Mouse (Mus musculus) adrenal gland, adult 8-10 months (tissue): ENCODE measurements around the gene Cyp26b1. TPM values are rescaled to one million over a fixed set of nuclear protein-coding genes. Genes with fewer than 3 reads are reported as not detected.

ENCODE experiments used
- DNase-seq: peaks from one replicate; pipeline ENCODE4 v3.0.0; 2022
- total RNA-seq, 4 experiments: library from RNA; stranded (reverse); gene quantifications; 2 replicates each; pipeline ENCODE4 v1.2.4; 2022

The Cyp26b1 gene
- total RNA-seq, 4 experiments from 2014 or later = 6.6 to 57.7 (median 15.7) TPM

- no peak for DNase-seq
Observed at GRCm38 (mm10) chr6:84587471-84588101, 6.1 kb downstream of the Cyp26b1 start.

DNA sequence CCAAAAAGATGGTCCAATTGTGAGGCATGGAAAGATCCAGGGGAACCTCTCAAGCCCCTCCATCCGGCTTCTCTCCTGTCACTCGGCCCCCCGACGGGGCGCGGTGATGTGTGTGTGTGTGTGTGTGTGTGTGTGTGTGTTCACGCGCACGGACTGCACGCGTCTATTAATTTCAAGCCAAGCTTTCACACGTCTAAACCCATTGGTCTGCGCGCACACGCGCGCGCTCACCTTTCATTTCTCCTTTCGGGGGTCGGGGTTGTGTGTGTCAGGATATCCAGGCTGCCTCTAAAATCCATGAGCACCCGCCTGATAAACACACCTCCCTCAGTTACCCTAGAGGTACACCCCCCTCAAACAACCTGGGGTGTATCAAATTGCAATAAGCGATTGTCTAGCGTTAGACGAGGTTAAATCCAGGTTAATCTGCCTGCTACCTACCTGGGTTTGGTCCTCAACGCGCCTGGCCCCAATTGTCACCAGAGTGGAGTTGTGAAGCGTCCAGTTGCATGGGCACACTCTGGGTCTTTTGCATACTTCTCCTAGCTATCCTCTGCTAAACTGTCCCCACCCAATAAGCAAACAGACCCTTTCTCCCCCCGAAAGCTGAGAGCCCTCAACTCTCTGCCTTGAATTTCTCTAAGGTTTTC lies 7.0 kb downstream of the Cyp26b1 start:
- DNase-seq = no peak

- DNase-seq = no peak
Observed at GRCm38 (mm10) chr6:84585686-84586300, 7.9 kb downstream of the Cyp26b1 start.

DNA sequence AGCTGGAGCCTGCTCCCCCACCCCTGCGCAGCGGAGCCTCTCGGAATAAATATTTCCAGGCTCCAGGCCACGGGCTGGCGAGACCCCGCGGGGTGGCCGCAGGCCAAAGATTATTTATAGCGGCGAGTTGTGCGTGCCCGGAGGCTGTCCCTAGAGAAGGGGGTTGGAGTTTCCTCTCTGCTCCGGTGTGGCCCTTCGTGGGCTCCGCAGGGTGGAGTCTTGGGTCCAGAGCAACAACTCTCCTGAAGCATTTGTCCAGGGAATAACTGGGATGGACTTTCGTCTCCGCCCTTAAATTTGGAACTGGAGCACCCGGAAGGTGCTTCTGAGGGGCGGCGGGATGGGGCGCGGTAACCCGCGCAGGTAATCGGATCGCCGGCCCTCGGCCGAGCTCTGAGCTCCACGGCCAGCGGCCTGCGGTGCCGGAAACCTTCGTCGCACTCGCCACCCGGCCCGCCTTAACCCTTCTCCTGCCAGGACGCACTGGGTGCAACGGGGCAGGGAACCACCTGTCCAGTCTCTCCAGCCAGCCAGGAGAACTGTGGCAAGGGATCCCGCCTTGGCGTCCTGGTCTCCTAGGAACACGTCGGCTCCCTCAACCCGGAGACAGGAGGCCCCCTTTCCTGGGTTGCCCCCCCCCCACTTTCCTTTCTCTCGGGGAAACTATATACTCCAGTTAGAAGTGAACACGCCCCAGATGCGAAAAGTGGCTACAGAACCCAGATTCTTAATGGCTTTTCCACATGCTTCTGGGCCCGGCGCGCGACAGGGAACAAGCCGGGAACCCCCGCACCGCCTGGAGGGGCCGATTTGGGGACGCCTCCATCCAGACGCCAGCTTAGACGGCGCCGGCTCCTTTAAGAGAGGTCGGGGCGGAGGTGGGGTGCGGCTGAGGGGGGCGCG lies 8.7 kb downstream of the Cyp26b1 start:
- no peak for DNase-seq

DNA sequence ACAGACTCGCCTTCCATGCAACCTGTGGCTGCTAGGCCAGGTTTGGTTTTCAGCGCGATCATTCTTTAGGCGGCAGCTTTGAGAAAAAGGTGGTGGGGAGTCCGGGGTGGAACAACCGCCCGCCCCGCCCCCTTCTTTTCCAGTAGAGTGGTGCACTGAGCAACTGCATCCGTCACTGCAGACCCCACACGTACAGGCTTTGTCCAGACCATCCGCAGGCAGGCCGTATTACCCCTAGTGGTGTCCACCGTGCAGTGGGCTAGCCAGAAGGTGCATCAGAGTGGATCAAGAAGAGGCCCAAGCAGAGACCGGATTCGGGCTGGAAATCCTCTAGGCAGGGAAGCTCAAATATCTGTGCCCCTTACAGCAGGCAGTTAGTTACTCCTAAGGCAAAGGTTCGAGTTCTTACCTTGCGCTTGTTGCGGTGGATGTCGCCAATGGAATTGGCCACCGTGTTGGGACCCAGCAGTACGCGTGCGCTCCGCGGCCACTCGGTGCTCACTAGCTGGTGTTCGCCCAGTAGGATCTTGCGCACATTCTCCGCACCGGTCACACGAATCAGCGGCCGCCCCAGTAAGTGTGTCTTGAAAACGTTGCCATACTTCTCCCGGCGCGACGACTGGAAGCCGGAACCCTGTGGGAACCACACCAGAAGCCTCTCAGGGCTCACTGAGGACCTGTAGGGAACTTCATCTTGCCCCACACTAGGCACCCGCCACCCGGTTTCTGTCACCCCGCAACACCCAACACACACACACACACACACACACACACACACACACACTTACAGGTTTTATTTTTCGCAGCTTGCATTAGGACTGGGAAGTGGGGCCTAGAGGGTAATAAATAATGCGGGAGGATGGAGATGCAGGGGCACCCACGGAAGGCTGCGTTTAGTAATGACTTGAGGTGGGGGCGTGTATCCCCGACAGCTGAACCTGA lies 9.6 kb downstream of the Cyp26b1 start:
- no peak for DNase-seq

DNA sequence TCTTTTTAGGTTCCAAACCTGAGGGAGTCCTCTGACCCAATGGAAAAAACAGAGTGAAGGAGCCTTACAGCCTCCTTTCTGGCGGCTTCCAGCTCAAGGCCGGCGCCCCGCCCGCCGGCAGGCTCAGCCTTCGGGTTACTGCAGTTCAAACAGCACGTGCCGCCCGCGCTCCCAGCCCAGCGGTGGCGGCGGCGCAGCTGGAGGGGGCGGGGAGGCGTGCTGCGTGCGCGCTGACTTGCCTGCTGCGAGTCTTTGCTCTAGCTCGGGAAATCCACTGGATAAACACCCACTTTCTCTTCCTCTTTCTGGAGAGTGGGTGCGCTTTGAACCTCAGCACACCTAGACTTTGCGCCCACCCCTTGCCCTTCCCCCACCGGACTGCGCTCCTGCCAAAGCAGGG lies 10.3 kb downstream of the Cyp26b1 start:
- DNase-seq = peak; percentile 74

- no peak for DNase-seq
Observed at GRCm38 (mm10) chr6:84582826-84583225, 10.9 kb downstream of the Cyp26b1 start.

GRCm38 (mm10) chr6:84581833-84582445 lies 11.8 kb downstream of the Cyp26b1 start:
- no peak for DNase-seq

GRCm38 (mm10) chr6:84580979-84581832 lies 12.5 kb downstream of the Cyp26b1 start:
- no peak for DNase-seq

DNA sequence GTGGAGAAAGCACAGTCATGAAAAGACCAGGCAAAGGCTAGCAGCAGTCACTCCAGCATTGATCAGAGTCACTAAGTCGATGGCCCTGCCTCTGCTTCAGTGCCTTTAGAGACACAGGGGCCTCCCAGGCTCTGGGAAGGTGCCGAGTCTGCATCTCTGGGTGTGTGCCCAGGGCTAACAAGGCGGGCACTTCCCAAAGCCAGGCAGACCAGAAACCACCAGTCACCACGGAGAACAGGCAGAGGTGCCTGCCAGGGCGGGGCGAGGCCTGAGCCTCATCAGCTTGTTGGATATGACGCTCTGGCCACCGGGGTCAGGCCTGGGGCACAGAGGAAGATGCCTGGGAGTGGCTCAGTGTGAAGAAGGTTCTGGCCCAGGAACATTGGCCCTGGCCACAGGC lies 14.2 kb downstream of the Cyp26b1 start:
- DNase-seq = no peak

DNA sequence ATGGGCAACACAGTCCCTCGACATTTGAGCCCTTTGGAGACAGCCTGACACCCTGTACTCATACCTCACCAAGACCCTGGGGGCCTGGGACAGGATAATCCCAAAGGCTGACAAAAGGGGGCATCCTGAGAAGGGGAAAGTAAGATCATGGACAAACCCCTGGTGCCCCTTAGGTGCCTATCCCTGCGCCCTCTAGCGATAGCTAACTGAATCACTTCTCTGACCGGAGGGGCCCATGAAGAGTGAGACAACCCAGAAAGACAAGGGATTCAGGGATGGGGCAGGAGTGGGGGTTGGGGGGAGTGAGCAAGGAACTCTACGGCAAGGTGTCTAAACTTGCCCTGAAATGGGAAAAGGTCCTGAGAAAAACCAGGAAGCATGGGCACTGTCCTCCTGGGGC lies 14.8 kb downstream of the Cyp26b1 start:
- no peak for DNase-seq

- no peak for DNase-seq
Observed at GRCm38 (mm10) chr6:84577898-84578297, 15.8 kb downstream of the Cyp26b1 start.

DNA sequence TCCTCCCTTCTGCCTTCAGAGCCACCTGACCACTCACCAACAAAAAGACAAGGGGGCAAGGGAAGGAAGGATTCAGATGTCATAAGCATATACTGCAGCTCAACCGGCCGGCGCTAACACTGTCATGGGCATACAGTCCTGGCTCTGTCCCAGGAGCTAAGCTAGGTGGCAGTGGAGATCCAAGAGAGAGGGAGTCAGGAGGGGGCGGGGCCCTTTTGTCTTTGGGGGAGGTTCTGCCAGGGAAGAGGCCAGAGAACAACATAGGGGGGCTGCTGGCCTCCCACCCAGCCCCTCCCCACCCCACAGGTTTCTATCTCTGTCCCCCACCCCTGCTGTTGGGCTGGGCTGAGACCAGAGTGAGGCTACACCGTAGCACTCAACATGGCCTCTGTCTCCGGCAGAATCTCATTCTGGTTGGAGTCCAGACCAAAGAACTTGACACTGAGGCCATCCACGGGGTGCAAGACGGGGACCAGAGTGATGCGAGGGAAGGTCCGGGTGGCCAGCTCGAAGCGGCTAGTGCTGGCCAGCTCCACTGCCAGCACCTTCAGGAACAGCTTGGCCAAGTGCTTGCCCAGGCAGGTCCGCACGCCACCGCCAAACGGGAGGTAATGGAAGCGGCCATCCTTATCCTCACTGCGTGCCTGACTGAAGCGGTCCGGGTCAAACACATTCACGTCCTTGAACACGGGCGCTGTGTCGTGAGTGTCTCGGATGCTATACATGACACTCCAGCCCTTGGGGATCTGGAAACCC lies 19.6 kb downstream of the Cyp26b1 start:
- DNase-seq = no peak

DNA sequence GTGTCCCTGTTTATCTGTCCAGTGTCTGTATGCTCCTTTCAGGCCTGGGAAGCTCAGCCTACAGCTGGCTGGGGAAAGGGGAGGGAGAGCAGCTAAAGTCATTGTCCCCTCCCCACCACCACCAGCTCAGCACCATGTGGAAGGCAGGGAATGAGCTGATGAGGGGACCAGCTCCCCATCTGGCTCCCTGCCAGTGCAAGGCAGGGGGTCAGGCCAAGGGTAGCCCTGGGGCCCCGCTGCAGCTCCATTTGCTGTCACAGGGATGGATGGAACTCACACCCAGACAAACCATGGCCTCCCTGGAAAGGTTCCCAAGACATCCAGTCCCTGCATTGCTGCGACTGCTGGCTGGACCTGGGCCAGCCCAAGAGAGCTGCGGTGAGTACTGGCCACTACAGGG lies 23.7 kb downstream of the Cyp26b1 start:
- no peak for DNase-seq

DNA sequence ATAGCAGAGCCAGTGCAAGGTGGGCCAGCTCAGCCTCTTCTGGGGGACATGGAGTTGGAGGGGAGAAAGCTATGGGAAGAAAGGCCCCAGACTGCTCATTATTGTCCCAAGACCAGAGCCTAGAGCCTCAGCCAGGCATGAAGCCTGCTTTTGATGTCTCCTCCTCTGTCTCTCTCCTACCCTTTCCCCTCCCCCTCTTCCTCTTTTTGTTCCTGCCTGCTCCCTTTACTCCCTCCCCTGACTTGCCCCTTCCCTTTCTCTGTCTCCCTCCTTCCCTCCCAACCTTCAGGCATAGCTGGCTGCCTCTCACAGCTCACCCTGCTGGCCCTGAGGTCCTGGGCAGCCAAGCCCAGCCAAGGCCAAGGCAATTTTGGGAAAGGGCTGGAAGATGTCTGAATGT lies 24.1 kb downstream of the Cyp26b1 start:
- no peak for DNase-seq

GRCm38 (mm10) chr6:84568880-84569279 lies 24.8 kb downstream of the Cyp26b1 start:
- no peak for DNase-seq

DNA sequence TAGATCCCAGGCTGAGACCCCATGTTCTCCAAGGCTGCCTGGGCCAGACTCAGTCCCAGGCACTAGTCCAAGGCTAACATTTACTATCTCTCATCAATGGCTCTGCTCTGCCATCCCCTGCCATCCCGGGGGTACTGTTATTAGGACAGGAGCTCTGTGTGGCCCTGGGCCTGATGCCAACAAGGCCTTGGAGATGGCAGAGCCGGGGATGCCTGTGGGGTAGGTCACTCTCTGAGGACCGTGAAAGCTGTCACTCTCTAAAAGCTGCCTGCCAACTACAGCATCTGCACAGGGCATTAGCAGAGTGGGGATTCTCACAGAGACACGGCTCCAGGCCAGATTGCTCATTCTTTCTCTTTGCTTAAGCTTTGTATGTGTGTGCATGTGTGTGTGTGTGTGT lies 26.0 kb downstream of the Cyp26b1 start:
- peak; percentile 71 for DNase-seq

DNA sequence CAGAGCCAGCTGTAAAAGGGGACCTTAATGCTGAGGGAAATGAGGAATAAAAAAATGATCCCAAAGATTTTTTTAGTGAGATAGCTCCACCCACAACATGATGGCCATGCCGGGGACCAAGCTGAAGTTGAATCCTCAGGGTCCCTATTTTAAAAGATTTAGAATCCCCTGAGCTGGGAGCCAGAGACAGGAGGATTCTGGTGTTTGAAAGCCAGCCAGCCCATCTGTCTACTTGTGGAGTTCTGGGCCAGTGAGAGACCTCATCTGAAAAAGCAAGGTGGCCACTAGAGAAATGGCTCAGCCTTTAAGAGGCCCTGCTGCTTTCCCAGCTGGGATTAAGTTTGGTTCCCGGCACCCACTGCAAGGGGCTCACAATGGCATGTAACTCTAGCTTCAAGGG lies 26.9 kb downstream of the Cyp26b1 start:
- DNase-seq = no peak

DNA sequence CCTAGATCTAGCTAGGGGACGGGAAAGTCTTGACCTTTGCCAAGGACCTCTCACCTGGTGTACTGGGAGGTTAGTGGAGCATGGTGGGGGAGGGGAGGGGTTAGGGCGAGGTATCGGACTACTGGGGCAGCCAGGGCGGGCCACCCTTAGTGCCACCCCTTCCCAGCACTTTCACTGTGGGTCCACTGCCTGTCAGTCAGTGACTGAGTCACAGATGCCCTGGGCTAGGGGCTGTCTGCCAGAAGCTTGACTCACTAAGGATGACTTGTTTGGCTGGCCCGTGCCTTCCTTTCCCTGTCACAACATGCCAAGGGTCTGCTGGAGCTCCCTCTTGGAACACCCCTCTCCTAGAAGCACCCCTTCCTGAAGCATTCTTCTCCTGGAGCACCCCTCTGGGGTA lies 28.5 kb downstream of the Cyp26b1 start:
- DNase-seq = no peak

DNA sequence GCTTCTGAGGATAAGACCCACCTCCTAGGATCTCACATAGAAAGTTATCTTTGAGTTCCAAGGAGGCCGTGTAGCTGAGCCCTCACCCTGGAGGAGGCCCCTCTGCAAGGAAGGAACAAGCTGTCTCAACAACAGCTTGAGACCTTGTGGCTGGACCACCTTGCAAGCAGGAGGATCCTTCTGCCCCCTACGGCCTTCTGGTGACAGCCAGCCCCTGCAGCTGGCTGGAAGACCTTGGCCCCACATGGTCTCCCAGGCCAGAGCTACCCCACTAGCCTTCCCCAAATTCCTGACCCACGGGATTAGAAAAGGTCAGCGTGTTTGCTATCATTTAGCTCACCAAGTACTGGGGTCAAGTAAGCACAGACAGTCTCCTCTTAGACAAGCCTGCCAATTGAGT lies 30.8 kb downstream of the Cyp26b1 start:
- DNase-seq = no peak
